Mouse (Mus musculus) neural tube, embryonic 12.5 days (tissue): ENCODE results near the gene Nlrp9c. TPM values are rescaled to one million over a fixed set of nuclear protein-coding genes. Genes with fewer than 3 reads are reported as not detected.
"Not testable (repeated sequence)": the region's sequence is repeated elsewhere in the genome, so short reads cannot be mapped to it uniquely, and the experiment has no call there.

Experiments used
- ATAC-seq: fragments of 200-750 bp; cut with Nextera tagmentation; 2 replicates; pipeline ENCODE4 v1.8.0; 2017; ENCODE audit warnings: low read depth, mild to moderate bottlenecking, moderate TSS enrichment, moderate library complexity; ENCODE audit not compliant: low FRiP score
- H3K27ac ChIP-seq: fragments of 300-500 bp; sonication (generic); 2 replicates; pipeline ENCODE4 v1.5.1; 2016
- H3K27me3 ChIP-seq: fragments of 300-500 bp; sonication (generic); replicated peaks from 2 replicates; pipeline ENCODE4 v1.6.1; 2016; ENCODE audit warnings: mild to moderate bottlenecking
- H3K36me3 ChIP-seq: fragments of 300-500 bp; sonication (generic); 2 replicates; pipeline ENCODE4 v1.6.1; 2016; ENCODE audit warnings: mild to moderate bottlenecking
- H3K4me1 ChIP-seq: fragments of 300-500 bp; sonication (generic); 2 replicates; pipeline ENCODE4 v1.6.1; 2016
- H3K4me2 ChIP-seq: fragments of 300-500 bp; sonication (generic); replicated peaks from 2 replicates; pipeline ENCODE4 v1.6.1; 2016; ENCODE audit warnings: mild to moderate bottlenecking
- H3K4me3 ChIP-seq: fragments of 300-500 bp; sonication (generic); 2 replicates; pipeline ENCODE4 v1.5.1; 2016
- H3K9ac ChIP-seq: fragments of 300-500 bp; sonication (generic); 2 replicates; pipeline ENCODE4 v1.6.1; 2016; ENCODE audit warnings: mild to moderate bottlenecking
- H3K9me3 ChIP-seq: fragments of 300-500 bp; sonication (generic); 2 replicates; pipeline ENCODE4 v1.6.1; 2016; ENCODE audit warnings: mild to moderate bottlenecking
- WGBS: fragments of 180-500 bp; shearing (Covaris S2); methylation state at CpG from one replicate; pipeline ENCODE4 v1.1.7; 2016; 5-methylcytosine and 5-hydroxymethylcytosine counted together
- polyA plus RNA-seq: library from polyadenylated mRNA; unstranded; fragments of >200 nt; fragmentation: Nextera tagmentation; extraction: Ambion mirVana; gene quantifications from 2 replicates; pipeline ENCODE4 v1.2.1, GENCODE M21; 2016

Gene Nlrp9c
- polyA plus RNA-seq, 1 experiment from 2014 or later, result not detected

DNA sequence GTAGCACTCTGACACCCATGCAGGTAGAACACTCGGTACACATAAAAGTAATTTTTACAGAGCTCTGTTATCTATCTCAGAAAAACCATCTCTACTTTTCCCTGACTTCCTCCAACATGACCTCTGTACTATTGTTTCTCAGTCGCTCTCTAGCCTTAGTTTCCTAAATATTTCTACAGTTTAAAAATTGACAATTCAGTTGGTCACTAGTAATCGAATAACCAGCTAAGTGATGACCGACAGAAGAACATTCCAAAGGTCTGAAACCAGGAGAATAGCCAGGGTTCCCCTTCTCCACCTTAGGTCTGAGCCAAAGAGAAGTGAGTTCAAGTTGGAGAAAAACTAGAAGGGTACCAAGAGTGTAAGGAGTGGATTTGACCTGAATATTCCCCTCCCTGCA is 91.7 kb downstream of the Nlrp9c start:
- WGBS, result 87% methylated on average over 4 of the region's 4 CpGs
- H3K9me3 ChIP-seq, result not testable (repeated sequence)

DNA sequence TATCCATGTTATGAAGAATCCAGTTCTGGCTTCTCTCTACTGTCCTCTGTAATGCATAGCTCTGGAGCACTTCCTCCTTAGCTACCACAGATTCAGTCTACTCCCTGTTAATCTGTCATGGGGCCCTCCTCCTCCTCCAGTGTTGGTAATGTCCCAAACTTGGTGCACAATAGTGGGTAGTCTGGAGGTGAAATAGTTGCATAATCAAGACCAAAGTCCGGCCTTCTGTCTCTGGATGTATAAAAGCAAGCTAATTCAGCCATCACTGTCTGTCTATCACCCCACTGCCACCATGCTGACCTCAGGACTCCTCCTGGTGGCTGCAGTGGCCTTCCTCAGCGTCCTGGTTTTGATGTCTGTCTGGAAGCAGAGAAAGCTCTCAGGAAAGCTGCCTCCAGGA is 96.6 kb downstream of the Nlrp9c start, which contains the start of gene Cyp2a4:
Gene Cyp2a4, plus strand, starts transcription at position 244 of the 400 bp plus-strand sequence.
- not testable (repeated sequence) for H3K27me3 ChIP-seq, H3K9me3 ChIP-seq, H3K27ac ChIP-seq, H3K4me1 ChIP-seq, H3K36me3 ChIP-seq, ATAC-seq, H3K9ac ChIP-seq, H3K4me2 ChIP-seq, H3K4me3 ChIP-seq
- 59% methylated on average over 2 of the region's 2 CpGs for WGBS

More for the DNA sequence above, 91.7 kb downstream of the Nlrp9c start:
- not testable (repeated sequence) for H3K4me1 ChIP-seq, H3K4me3 ChIP-seq, H3K27ac ChIP-seq, H3K9ac ChIP-seq, H3K27me3 ChIP-seq, ATAC-seq, H3K36me3 ChIP-seq, H3K4me2 ChIP-seq

- not testable (repeated sequence) for H3K9ac ChIP-seq, H3K4me2 ChIP-seq, H3K27me3 ChIP-seq, ATAC-seq, H3K27ac ChIP-seq, H3K4me3 ChIP-seq, H3K36me3 ChIP-seq, H3K9me3 ChIP-seq, H3K4me1 ChIP-seq
- WGBS, result 87% methylated on average over 8 of the region's 8 CpGs
These were observed 99.9 kb downstream of the Nlrp9c start for GRCm38 (mm10) chr7:26303429-26304166.

Other genes with a start within 250 kb of the Nlrp9c start
- gene Cyp2b9, start 230.3 kb downstream of the Nlrp9c start, polyA plus RNA-seq, result not detected in 2 replicates
- gene Vmn1r184, start 143.4 kb downstream of the Nlrp9c start, polyA plus RNA-seq, result not detected in 2 replicates
- not detected in 2 replicates for gene Cyp2a4, start 96.5 kb downstream of the Nlrp9c start, polyA plus RNA-seq
- not detected in 2 replicates for gene Nlrp4a, start 31.4 kb upstream of the Nlrp9c start, polyA plus RNA-seq
- gene Nlrp9a, start 131.3 kb upstream of the Nlrp9c start, polyA plus RNA-seq, result not detected in 2 replicates
- gene Vmn1r185, start 214.8 kb upstream of the Nlrp9c start, polyA plus RNA-seq, result not detected in 2 replicates